Mouse (Mus musculus): ENCODE measurements around the gene Ifi205. TPM values are rescaled to one million over a fixed set of nuclear protein-coding genes. Genes with fewer than 3 reads are reported as not detected.
A peak's percentile ranks its signal among the peaks of the same experiment; 100 is the strongest.

Gene Ifi205
- total RNA-seq, 4 experiments from 2014 or later, result not detected

DNA sequence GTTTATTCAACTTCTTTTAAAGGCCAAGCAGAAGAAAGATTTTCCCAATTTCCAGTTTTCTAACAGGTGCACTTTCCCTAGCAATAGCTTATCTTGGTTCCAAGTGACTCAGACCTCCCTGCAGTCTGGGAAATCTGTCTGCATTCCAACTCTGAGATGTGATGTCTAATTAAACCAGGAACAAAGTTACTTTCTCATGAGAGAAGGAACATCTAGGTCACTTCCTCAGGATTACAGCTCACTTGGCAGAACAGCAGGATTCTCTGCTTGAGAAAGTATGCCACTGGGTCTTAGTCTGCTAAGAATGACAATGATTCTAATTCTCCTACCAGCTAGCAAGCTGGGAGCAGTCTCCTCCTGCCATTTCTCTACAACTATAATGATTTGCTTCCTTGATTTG lies 58.5 kb downstream of the Ifi205 start:
- DNase-seq (ENCODE audit: low spot score in 2 of 2), result peak; percentile 4 to 13

Other genes with a start within 250 kb of the Ifi205 start
- 1 to 10 TPM in 1 of 4 experiments, under 1 TPM in 2, not detected in 1; 0.45 to 1.1 (median 0.49) TPM for gene Ifi211, start 118.8 kb downstream of the Ifi205 start, total RNA-seq (2022)
- gene Mndal, start 89.3 kb downstream of the Ifi205 start, total RNA-seq (2022), result 1 to 10 TPM; 3.5 to 9.9 (median 7.0) TPM
- gene Ifi203, start 89.1 kb downstream of the Ifi205 start, total RNA-seq (2022), result 1 to 10 TPM; 1.8 to 5.9 (median 3.3) TPM
- gene Ifi202b, start 49.1 kb downstream of the Ifi205 start, total RNA-seq (2022), result not detected
- gene Olfr433, start 8.9 kb upstream of the Ifi205 start, total RNA-seq (2022), result not detected
- not detected for gene Olfr432, start 17.4 kb upstream of the Ifi205 start, total RNA-seq (2022)
- gene Olfr430, start 34.8 kb upstream of the Ifi205 start, total RNA-seq (2022), result not detected
- gene Olfr429, start 52.5 kb upstream of the Ifi205 start, total RNA-seq (2022), result not detected
- not detected for gene Olfr427, start 65.1 kb upstream of the Ifi205 start, total RNA-seq (2022)
- gene Olfr231, start 89.4 kb upstream of the Ifi205 start, total RNA-seq (2022), result not detected
- gene Olfr424, start 99.7 kb upstream of the Ifi205 start, total RNA-seq (2022), result not detected
- gene Olfr420, start 123.8 kb upstream of the Ifi205 start, total RNA-seq (2022), result not detected
- gene Spta1, start 141.0 kb upstream of the Ifi205 start, total RNA-seq (2022), result under 1 TPM in 3 of 4 experiments, not detected in 1; 0.04 to 0.11 (median 0.07) TPM
- gene Olfr419, start 220.3 kb upstream of the Ifi205 start, total RNA-seq (2022), result not detected

Data from layer of hippocampus, adult 8-10 months (tissue).